Mouse (Mus musculus) ovary, postnatal 10 days (tissue): Measurements from ENCODE around the gene Card10.
A peak's percentile ranks its signal among the peaks of the same experiment; 100 is the strongest.

Experiments
- DNase-seq: peaks from one replicate; pipeline ENCODE4 v3.0.0; 2022; ENCODE audit warnings: low spot score

The Card10 gene

GRCm38 (mm10) chr15:78801571-78801970 lies 1.3 kb downstream of the Card10 start:
- no peak for DNase-seq

- DNase-seq, result no peak
Measured at GRCm38 (mm10) chr15:78799029-78799428, 3.8 kb downstream of the Card10 start.

- no peak for DNase-seq
Measured at GRCm38 (mm10) chr15:78797060-78797329, 5.8 kb downstream of the Card10 start.

- DNase-seq, result no peak
Measured at GRCm38 (mm10) chr15:78796196-78797059, 6.4 kb downstream of the Card10 start.

GRCm38 (mm10) chr15:78790990-78791389 lies 11.9 kb downstream of the Card10 start:
- no peak for DNase-seq

GRCm38 (mm10) chr15:78790451-78790850 lies 12.4 kb downstream of the Card10 start:
- DNase-seq, result no peak

- DNase-seq, result no peak
Measured at GRCm38 (mm10) chr15:78789721-78790323, 13.0 kb downstream of the Card10 start.

- DNase-seq, result no peak
Measured at GRCm38 (mm10) chr15:78788042-78788441, 14.8 kb downstream of the Card10 start.

GRCm38 (mm10) chr15:78787287-78787856 lies 15.5 kb downstream of the Card10 start:
- DNase-seq, result no peak

- no peak for DNase-seq
Measured at GRCm38 (mm10) chr15:78786411-78786818, 16.4 kb downstream of the Card10 start.

GRCm38 (mm10) chr15:78785961-78786360 lies 16.9 kb downstream of the Card10 start:
- no peak for DNase-seq

- no peak for DNase-seq
Measured at GRCm38 (mm10) chr15:78785258-78785657, 17.6 kb downstream of the Card10 start.

GRCm38 (mm10) chr15:78784520-78784919 lies 18.3 kb downstream of the Card10 start:
- no peak for DNase-seq

- no peak for DNase-seq
Measured at GRCm38 (mm10) chr15:78782348-78783103, 20.3 kb downstream of the Card10 start.

- DNase-seq, result no peak
Measured at GRCm38 (mm10) chr15:78780908-78781307, 21.9 kb downstream of the Card10 start.

- no peak for DNase-seq
Measured at GRCm38 (mm10) chr15:78780359-78780758, 22.5 kb downstream of the Card10 start.

- DNase-seq, result no peak
Measured at GRCm38 (mm10) chr15:78779690-78780089, 23.2 kb downstream of the Card10 start.

- no peak for DNase-seq
Measured at GRCm38 (mm10) chr15:78779253-78779652, 23.6 kb downstream of the Card10 start.

GRCm38 (mm10) chr15:78778077-78778870 lies 24.6 kb downstream of the Card10 start:
- peak; percentile 66 for DNase-seq

GRCm38 (mm10) chr15:78773290-78773729 lies 29.5 kb downstream of the Card10 start, which contains the start of gene Mfng:
Gene Mfng (minus strand): TSS chr15:78773475.
- DNase-seq, result no peak

GRCm38 (mm10) chr15:78772856-78773255 lies 30.0 kb downstream of the Card10 start:
- DNase-seq, result no peak

- no peak for DNase-seq
Measured at GRCm38 (mm10) chr15:78772368-78772763, 30.5 kb downstream of the Card10 start.
